Mouse (Mus musculus) heart, postnatal 10 days (tissue): ENCODE results near the gene Frg2f1. TPM values are rescaled to one million over a fixed set of nuclear protein-coding genes. Genes with fewer than 3 reads are reported as not detected.
"Not testable (repeated sequence)": the region's sequence is repeated elsewhere in the genome, so short reads cannot be mapped to it uniquely, and the experiment has no call there.

ENCODE experiments used
- DNase-seq, 2 experiments: peaks; one replicate each; pipeline ENCODE4 v3.0.0; 2021
- intact Hi-C: fragments of 180-260 bp; cut with DNase I; formaldehyde crosslinking; loops from one replicate; pipeline ENCODE4 v1.15.1; 2025
- total RNA-seq, 2 experiments: library from RNA; stranded (reverse); gene quantifications; 2 replicates each; pipeline ENCODE4 v1.2.3; 2021

The Frg2f1 gene
- total RNA-seq = 1 to 10 TPM; 4.8 to 7.9 TPM

- DNase-seq = peak; percentile 96
- intact Hi-C loops = loop anchor here (2.0 to 5.0 kb wide), 3 partner anchors 88 to 292 kb away; no protein-coding TSS in a partner anchor
Measured at GRCm38 (mm10) chr4:119539031-119539824, at the start of gene Frg2f1. Gene Frg2f1 (minus strand): TSS chr4:119539529.

GRCm38 (mm10) chr4:119588037-119588436 is 48.7 kb upstream of the Frg2f1 start:
- intact Hi-C loops = no loop called here
- DNase-seq = no peak

- intact Hi-C loops = no loop called here
- peak; percentile 21 to 24 for DNase-seq
Measured at GRCm38 (mm10) chr4:119575459-119575858, 36.1 kb upstream of the Frg2f1 start.

- DNase-seq = no peak
- intact Hi-C loops = no loop called here
Measured at GRCm38 (mm10) chr4:119574504-119574903, 35.2 kb upstream of the Frg2f1 start.

- intact Hi-C loops = no loop called here
- no peak for DNase-seq
Measured at GRCm38 (mm10) chr4:119572682-119573081, 33.4 kb upstream of the Frg2f1 start.

GRCm38 (mm10) chr4:119566322-119566835 is 27.1 kb upstream of the Frg2f1 start:
- DNase-seq = no peak
- intact Hi-C loops = no loop called here

GRCm38 (mm10) chr4:119563136-119563535 is 23.8 kb upstream of the Frg2f1 start:
- intact Hi-C loops = no loop called here
- no peak for DNase-seq

GRCm38 (mm10) chr4:119555466-119555865 is 16.1 kb upstream of the Frg2f1 start:
- DNase-seq = no peak
- intact Hi-C loops = no loop called here

- intact Hi-C loops = no loop called here
- DNase-seq = no peak
Measured at GRCm38 (mm10) chr4:119550864-119551263, 11.5 kb upstream of the Frg2f1 start.

- intact Hi-C loops = no loop called here
- no peak for DNase-seq
Measured at GRCm38 (mm10) chr4:119540533-119540890, 1.2 kb upstream of the Frg2f1 start.

GRCm38 (mm10) chr4:119539836-119540532 is 655 bp upstream of the Frg2f1 start:
- DNase-seq = peak; percentile 56 to 61
- intact Hi-C loops = loop anchor here (2.0 to 5.0 kb wide), 3 partner anchors 87 to 293 kb away; no protein-coding TSS in a partner anchor

- intact Hi-C loops = loop anchor here (5.0 kb wide), 2 partner anchors 110 to 290 kb away; no protein-coding TSS in a partner anchor
- no peak for DNase-seq
Measured at GRCm38 (mm10) chr4:119537436-119537835, 1.9 kb downstream of the Frg2f1 start.

GRCm38 (mm10) chr4:119536615-119537014 is 2.7 kb downstream of the Frg2f1 start, which contains the start of gene Foxj3:
Gene Foxj3 (plus strand): TSS chr4:119537004.
- DNase-seq = not testable (repeated sequence)
- intact Hi-C loops = loop anchor here (5.0 kb wide), 2 partner anchors 109 to 289 kb away; no protein-coding TSS in a partner anchor

- no peak for DNase-seq
- intact Hi-C loops = loop anchor here (5.0 kb wide), 2 partner anchors 108 to 288 kb away; no protein-coding TSS in a partner anchor
Measured at GRCm38 (mm10) chr4:119535103-119535502, 4.2 kb downstream of the Frg2f1 start.

GRCm38 (mm10) chr4:119531813-119532212 is 7.5 kb downstream of the Frg2f1 start:
- intact Hi-C loops = no loop called here
- no peak for DNase-seq

GRCm38 (mm10) chr4:119526329-119526845 is 12.9 kb downstream of the Frg2f1 start:
- DNase-seq = no peak
- intact Hi-C loops = no loop called here

- intact Hi-C loops = no loop called here
Measured at GRCm38 (mm10) chr4:119524466-119524865, 14.9 kb downstream of the Frg2f1 start.

GRCm38 (mm10) chr4:119524010-119524409 is 15.3 kb downstream of the Frg2f1 start:
- intact Hi-C loops = no loop called here

More at GRCm38 (mm10) chr4:119524466-119524865, 14.9 kb downstream of the Frg2f1 start:
- DNase-seq = no peak

GRCm38 (mm10) chr4:119523575-119523974 is 15.8 kb downstream of the Frg2f1 start:
- intact Hi-C loops = no loop called here
- no peak for DNase-seq

More at GRCm38 (mm10) chr4:119524010-119524409, 15.3 kb downstream of the Frg2f1 start:
- DNase-seq = no peak

- DNase-seq = peak; percentile 31 to 50
- intact Hi-C loops = no loop called here
Measured at GRCm38 (mm10) chr4:119512731-119513141, 26.6 kb downstream of the Frg2f1 start.

- no peak for DNase-seq
- intact Hi-C loops = no loop called here
Measured at GRCm38 (mm10) chr4:119511591-119511990, 27.7 kb downstream of the Frg2f1 start.
